Mouse (Mus musculus): Measurements from ENCODE around the gene Nap1l2. TPM values are rescaled to one million over a fixed set of nuclear protein-coding genes. Genes with fewer than 3 reads are reported as not detected.

The Nap1l2 gene
- polyA plus RNA-seq (2012; rRNA removed): 0.02 TPM in 1 of 2 replicates, not detected in the other

GRCm38 (mm10) chrX:103186431-103186786, at the start of gene Nap1l2:
TSS of gene Nap1l2 (minus strand) at chrX:103186640.

Other genes with a start within 250 kb of the Nap1l2 start
- not detected in 2 replicates for gene Cdx4, start 134.8 kb upstream of the Nap1l2 start, polyA plus RNA-seq (2012; rRNA removed)
- gene Chic1, start 169.8 kb upstream of the Nap1l2 start, polyA plus RNA-seq (2012; rRNA removed): 0.34 and 0.35 TPM in 2 replicates
- 0.05 TPM in 1 of 2 replicates, not detected in the other for gene Tsx, start 227.8 kb upstream of the Nap1l2 start, polyA plus RNA-seq (2012; rRNA removed)
- 0.32 and 0.57 TPM in 2 replicates for gene Gm26992, start 235.4 kb upstream of the Nap1l2 start, polyA plus RNA-seq (2012; rRNA removed)

Data from liver, embryonic 14 days (tissue).